Mouse (Mus musculus) kidney, embryonic 14.5 days (tissue): ENCODE results near the gene Lipe. TPM values are rescaled to one million over a fixed set of nuclear protein-coding genes. Genes with fewer than 3 reads are reported as not detected.

Experiments used
- ATAC-seq: fragments of 200-750 bp; cut with Nextera tagmentation; 2 replicates; pipeline ENCODE4 v1.8.0; 2017; ENCODE audit warnings: moderate number of reproducible peaks, mild to moderate bottlenecking, moderate TSS enrichment, moderate library complexity; ENCODE audit not compliant: low FRiP score, low TSS enrichment
- H3K27ac ChIP-seq: fragments of 300-500 bp; sonication (generic); 2 replicates; pipeline ENCODE4 v1.5.1; 2014; ENCODE audit warnings: low read depth, mild to moderate bottlenecking, low read length, moderate library complexity, mixed read lengths
- H3K27me3 ChIP-seq: fragments of 300-500 bp; sonication (generic); 2 replicates; pipeline ENCODE4 v1.6.1; 2014; ENCODE audit warnings: mild to moderate bottlenecking, low read length; ENCODE audit not compliant: control insufficient read depth, insufficient read depth
- H3K36me3 ChIP-seq: fragments of 300-500 bp; sonication (generic); 2 replicates; pipeline ENCODE4 v1.6.1; 2014; ENCODE audit warnings: low read length, mixed read lengths; ENCODE audit not compliant: control insufficient read depth, insufficient read depth
- H3K4me1 ChIP-seq: fragments of 300-500 bp; sonication (generic); 2 replicates; pipeline ENCODE4 v1.6.1; 2014; ENCODE audit warnings: low read length, mixed read lengths; ENCODE audit not compliant: control insufficient read depth, insufficient read depth
- H3K4me2 ChIP-seq: fragments of 300-500 bp; sonication (generic); replicated peaks from 2 replicates; pipeline ENCODE4 v1.6.1; 2014; ENCODE audit warnings: low read depth, mild to moderate bottlenecking, low read length
- H3K4me3 ChIP-seq: fragments of 300-500 bp; sonication (generic); 2 replicates; pipeline ENCODE4 v1.5.1; 2014; ENCODE audit warnings: mild to moderate bottlenecking, low read length
- H3K9ac ChIP-seq: fragments of 300-500 bp; sonication (generic); 2 replicates; pipeline ENCODE4 v1.6.1; 2014; ENCODE audit warnings: low read depth, mild to moderate bottlenecking, low read length, moderate library complexity
- H3K9me3 ChIP-seq: fragments of 300-500 bp; sonication (generic); 2 replicates; pipeline ENCODE4 v1.6.1; 2016; ENCODE audit warnings: low read length; ENCODE audit not compliant: control insufficient read depth
- WGBS: fragments of 180-500 bp; shearing (Covaris S2); extraction: QIAGEN DNeasy Blood & Tissue Kit; methylation state at CpG from one replicate; pipeline ENCODE4 v1.1.7; 2014; 5-methylcytosine and 5-hydroxymethylcytosine counted together
- polyA plus RNA-seq: library from polyadenylated mRNA; unstranded; fragments of >200 nt; fragmentation: Nextera tagmentation; extraction: Ambion mirVana; gene quantifications from 2 replicates; pipeline ENCODE4 v1.2.1, GENCODE M21; 2014

The Lipe gene
- polyA plus RNA-seq, 1 experiment from 2014 or later = 5.3 TPM

DNA sequence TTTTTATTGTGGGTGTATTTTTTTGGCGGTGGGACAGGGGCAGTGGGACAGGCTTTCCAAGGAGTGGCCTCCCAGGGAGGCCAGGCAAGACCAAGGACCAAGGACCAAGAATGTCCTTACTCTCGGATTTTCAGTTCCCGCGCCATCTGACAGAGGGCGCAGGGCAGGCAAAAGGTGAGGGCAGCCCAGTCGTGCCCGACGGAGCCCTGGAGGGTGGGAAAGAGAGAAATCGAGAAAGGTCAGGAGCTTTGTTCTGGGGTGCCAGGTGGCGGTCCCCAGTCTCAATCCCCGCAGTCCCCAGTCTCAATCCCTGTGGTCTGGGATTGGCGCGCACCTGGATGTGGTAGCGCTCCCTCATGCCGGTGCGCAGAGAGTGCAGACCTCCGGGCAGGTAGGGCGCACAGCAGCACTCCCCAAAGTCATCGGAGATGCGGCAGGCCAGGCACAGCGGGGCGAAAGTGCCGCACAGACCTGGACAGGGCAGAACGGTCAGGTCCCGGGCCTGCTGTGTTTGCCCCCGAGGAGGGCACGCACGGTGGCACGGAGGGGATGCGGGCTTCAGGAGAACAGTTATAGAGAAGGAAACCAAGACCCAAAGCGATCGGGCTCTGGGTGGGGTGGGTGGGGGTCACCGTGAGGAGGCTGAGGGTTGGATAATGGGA is 30.7 kb downstream of the Lipe start:
- peak; percentile 26; the same call in 1 of the 2 replicates for ATAC-seq
- Histone ChIP-seq H3K9me3 (no peaks in the 10 kb centered on the region), H3K27me3 (peaks cover 32% of the 10 kb centered on the region), H3K9ac (no peak overlapping the region), H3K27ac (no peak overlapping the region), H3K4me3 (peak overlapping the region; percentile 17), H3K4me2 (peak overlapping the region; percentile 32), H3K36me3 (peaks cover 16% of the 10 kb centered on the region), H3K4me1 (no peaks in the 10 kb centered on the region)
- 2% methylated on average over 33 of the region's 33 CpGs for WGBS

DNA sequence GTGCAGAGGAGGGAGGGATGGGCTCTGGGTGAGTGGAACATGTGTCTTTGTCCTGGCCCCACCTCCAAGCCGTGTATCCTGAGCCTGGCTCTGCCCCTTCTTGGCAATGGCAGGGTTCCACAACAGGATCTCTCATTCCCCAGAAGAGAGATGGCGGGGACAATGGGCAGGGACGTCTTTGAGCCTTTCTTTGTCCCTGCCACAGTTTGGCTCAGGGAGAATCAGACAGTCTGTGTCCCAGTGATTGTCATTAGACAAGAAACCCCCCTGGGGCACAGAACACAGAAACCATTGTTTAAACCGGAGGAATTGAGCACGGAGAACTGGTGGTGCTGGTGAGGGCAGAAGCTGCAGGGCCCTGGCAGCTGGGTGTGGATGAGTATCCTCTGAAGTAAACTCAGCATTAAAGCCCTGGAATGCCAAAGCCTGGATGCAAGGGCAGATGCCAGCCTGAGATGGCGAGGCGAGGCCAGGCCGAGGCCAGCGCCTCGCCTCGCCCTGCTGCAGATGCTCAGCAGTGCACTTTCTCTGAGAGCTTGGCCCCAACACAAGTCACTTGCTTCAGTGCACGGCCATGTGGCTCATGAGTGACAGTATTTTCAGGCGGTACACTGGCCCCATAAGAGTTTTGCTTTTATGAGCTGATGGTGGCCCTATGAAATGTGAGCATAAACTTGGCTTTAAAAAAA is 32.4 kb downstream of the Lipe start:
- no peak for ATAC-seq
- peaks cover 25% of the 10 kb centered on the region for H3K36me3 ChIP-seq
- H3K4me2 ChIP-seq = no peak overlapping the region
- no peak overlapping the region for H3K27ac ChIP-seq
- 49% methylated on average over 13 of the region's 13 CpGs for WGBS
- no peak overlapping the region for H3K4me3 ChIP-seq
- H3K9me3 ChIP-seq = no peaks in the 10 kb centered on the region
- H3K4me1 ChIP-seq = no peaks in the 10 kb centered on the region
- H3K9ac ChIP-seq = no peak overlapping the region
- H3K27me3 ChIP-seq = peaks cover 32% of the 10 kb centered on the region

DNA sequence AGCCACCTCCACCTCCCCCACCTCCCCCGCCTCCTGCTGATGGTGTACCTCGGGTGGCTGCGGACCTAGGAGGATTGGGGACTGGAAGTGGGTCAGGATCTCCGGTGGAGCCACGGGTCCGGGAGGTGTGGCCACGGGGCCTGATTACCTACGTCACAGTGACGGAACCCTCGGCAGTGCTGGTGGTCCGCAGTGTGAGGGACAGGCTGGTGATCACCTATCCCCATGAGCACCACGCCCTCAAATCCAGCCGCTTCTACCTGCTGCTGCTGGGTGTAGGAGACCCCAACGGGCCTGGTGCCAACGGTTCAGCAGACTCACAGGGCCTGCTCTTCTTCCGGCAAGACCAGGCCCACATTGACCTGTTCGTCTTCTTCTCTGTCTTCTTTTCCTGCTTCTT is 34.9 kb downstream of the Lipe start:
- Histone ChIP-seq H3K36me3 (peaks cover 49% of the 10 kb centered on the region), H3K9ac (no peak overlapping the region), H3K27ac (no peak overlapping the region), H3K4me1 (no peaks in the 10 kb centered on the region), H3K4me3 (no peak overlapping the region), H3K27me3 (peaks cover 22% of the 10 kb centered on the region), H3K9me3 (no peaks in the 10 kb centered on the region), H3K4me2 (no peak overlapping the region)
- 94% methylated on average over 17 of the region's 17 CpGs for WGBS
- ATAC-seq = no peak

GRCm38 (mm10) chr7:25363151-25363550 is 35.4 kb downstream of the Lipe start:
- Histone ChIP-seq H3K9me3 (no peaks in the 10 kb centered on the region), H3K27me3 (peaks cover 17% of the 10 kb centered on the region), H3K4me2 (no peak overlapping the region), H3K36me3 (peaks cover 54% of the 10 kb centered on the region), H3K4me1 (no peaks in the 10 kb centered on the region), H3K4me3 (no peak overlapping the region), H3K9ac (no peak overlapping the region), H3K27ac (no peak overlapping the region)
- no peak for ATAC-seq
- WGBS = 89% methylated on average over 19 of the region's 19 CpGs

DNA sequence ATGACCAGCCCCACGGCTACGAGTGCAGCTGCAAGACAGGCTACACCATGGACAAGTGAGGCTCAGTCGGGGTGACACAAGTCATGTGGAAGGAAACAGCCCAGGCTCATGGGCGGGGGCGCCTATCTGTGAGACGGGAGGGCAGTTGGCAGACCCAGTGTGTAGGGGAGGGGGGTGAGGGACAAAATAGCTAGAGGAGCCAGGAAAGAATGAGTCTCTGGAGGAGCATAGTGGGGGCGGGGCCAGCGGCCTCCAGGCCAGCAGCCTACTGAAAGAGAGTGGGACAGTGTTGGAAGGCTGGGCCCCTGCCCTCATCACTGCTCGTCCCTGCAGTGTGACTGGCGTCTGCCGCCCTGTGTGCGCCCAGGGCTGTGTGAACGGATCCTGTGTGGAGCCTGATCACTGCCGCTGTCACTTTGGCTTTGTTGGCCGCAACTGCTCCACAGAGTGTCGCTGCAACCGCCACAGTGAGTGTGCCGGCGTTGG is 39.7 kb downstream of the Lipe start:
- Histone ChIP-seq H3K9ac (no peak overlapping the region), H3K4me2 (no peak overlapping the region), H3K36me3 (peaks cover 69% of the 10 kb centered on the region), H3K4me3 (no peak overlapping the region), H3K9me3 (no peaks in the 10 kb centered on the region), H3K27ac (no peak overlapping the region), H3K27me3 (no peaks in the 10 kb centered on the region), H3K4me1 (no peaks in the 10 kb centered on the region)
- WGBS = 78% methylated on average over 19 of the region's 19 CpGs
- 0 out of 2 replicates have a peak, but pooled peaks have one; percentile 14 for ATAC-seq

GRCm38 (mm10) chr7:25348861-25349260 is 49.6 kb downstream of the Lipe start:
- Histone ChIP-seq H3K9ac (no peak overlapping the region), H3K4me3 (no peak overlapping the region), H3K36me3 (peaks cover 57% of the 10 kb centered on the region), H3K27me3 (no peaks in the 10 kb centered on the region), H3K9me3 (peaks cover 10% of the 10 kb centered on the region), H3K27ac (no peak overlapping the region), H3K4me2 (no peak overlapping the region), H3K4me1 (no peaks in the 10 kb centered on the region)
- 89% methylated on average over 8 of the region's 8 CpGs for WGBS
- ATAC-seq = no peak

- Histone ChIP-seq H3K4me1 (no peaks in the 10 kb centered on the region), H3K9me3 (no peaks in the 10 kb centered on the region), H3K4me3 (no peak overlapping the region), H3K9ac (no peak overlapping the region), H3K27me3 (no peaks in the 10 kb centered on the region), H3K27ac (no peak overlapping the region), H3K36me3 (peaks cover 36% of the 10 kb centered on the region), H3K4me2 (no peak overlapping the region)
- WGBS = 86% methylated on average over 19 of the region's 20 CpGs
- ATAC-seq = peak; percentile 36; the same call in 1 of the 2 replicates
Observed at GRCm38 (mm10) chr7:25341000-25341784, 57.3 kb downstream of the Lipe start.

DNA sequence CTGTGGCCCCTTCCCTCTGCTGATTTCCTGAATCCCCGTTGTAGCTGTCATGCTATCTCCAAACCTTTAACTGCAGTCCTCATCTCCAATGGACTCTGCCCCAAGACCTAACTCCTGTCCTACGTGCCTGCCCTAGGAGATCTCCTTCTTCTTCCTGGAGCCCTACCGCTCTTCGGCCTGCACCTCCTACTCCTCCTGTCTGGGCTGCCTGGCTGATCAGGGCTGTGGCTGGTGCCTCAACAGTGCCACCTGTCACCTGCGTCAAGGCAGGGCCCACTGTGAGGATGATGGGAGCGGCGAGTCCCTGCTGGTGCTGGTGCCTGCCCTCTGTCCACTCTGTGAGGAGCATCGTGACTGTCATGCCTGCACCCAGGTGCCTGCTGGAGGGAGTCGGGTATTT is 59.2 kb downstream of the Lipe start:
- WGBS = 92% methylated on average over 9 of the region's 9 CpGs
- Histone ChIP-seq H3K27me3 (no peaks in the 10 kb centered on the region), H3K36me3 (peaks cover 43% of the 10 kb centered on the region), H3K9me3 (no peaks in the 10 kb centered on the region), H3K27ac (no peak overlapping the region), H3K9ac (no peak overlapping the region), H3K4me2 (no peak overlapping the region), H3K4me3 (no peak overlapping the region), H3K4me1 (no peaks in the 10 kb centered on the region)
- ATAC-seq = no peak
